Mouse (Mus musculus) CH12.LX (cell line): ENCODE results near the gene Wrnip1. TPM values are rescaled to one million over a fixed set of nuclear protein-coding genes. Genes with fewer than 3 reads are reported as not detected.

Experiments
- DNase-seq: peaks from one replicate; pipeline ENCODE4 v3.0.0-alpha.2; 2013; ENCODE audit errors: extremely low read depth
- H3K27ac ChIP-seq: 2 replicates; pipeline ENCODE4 v1.5.1; 2012; ENCODE audit warnings: low read depth, mild to moderate bottlenecking, control low read depth, moderate library complexity; ENCODE audit not compliant: insufficient read depth
- H3K27me3 ChIP-seq: replicated peaks from 2 replicates; pipeline ENCODE3; 2012; ENCODE audit warnings: inconsistent platforms
- H3K36me3 ChIP-seq, 2 experiments: replicated peaks in 1 of 2; 2 replicates each; pipeline versions ENCODE3 to v1.6.1; 2012; ENCODE audit warnings: inconsistent platforms in 1 of 2, low read length in 1 of 2, mild to moderate bottlenecking in 1 of 2, mixed read lengths in 1 of 2, moderate library complexity in 1 of 2; ENCODE audit not compliant: control insufficient read depth in 1 of 2, insufficient read depth in 1 of 2
- H3K4me1 ChIP-seq, 2 experiments: 2 replicates each; pipeline ENCODE4 v1.6.1; 2012; ENCODE audit warnings: inconsistent platforms in 1 of 2, moderate library complexity in 1 of 2; ENCODE audit not compliant: insufficient read depth in 2 of 2, control insufficient read depth in 1 of 2
- H3K4me2 ChIP-seq: 2 replicates; pipeline ENCODE4 v1.6.1; 2012; ENCODE audit warnings: low read depth, mild to moderate bottlenecking, control low read depth; ENCODE audit not compliant: poor library complexity, insufficient read depth, severe bottlenecking
- H3K4me3 ChIP-seq, 3 experiments: fragments of 150-350 bp in 1 of 3; sonication (generic) in 1 of 3; replicated peaks in 1 of 3; 2 replicates each; pipeline versions ENCODE3 to v1.5.1; 2011 to 2012; ENCODE audit warnings: low read depth in 2 of 3, low read length in 2 of 3, mild to moderate bottlenecking in 2 of 3, moderate library complexity in 2 of 3, control low read depth in 1 of 3, improper control_type of control experiment in 1 of 3, inconsistent platforms in 1 of 3, mixed read lengths in 1 of 3; ENCODE audit not compliant: poor library complexity in 1 of 3
- H3K79me2 ChIP-seq: replicated peaks from 2 replicates; pipeline ENCODE4 v1.6.1; 2012; ENCODE audit warnings: mild to moderate bottlenecking, moderate library complexity; ENCODE audit not compliant: control insufficient read depth, poor library complexity, insufficient read depth, severe bottlenecking; ENCODE audit errors: extremely low read depth
- H3K9ac ChIP-seq: 2 replicates; pipeline ENCODE4 v1.6.1; 2012; ENCODE audit warnings: low read depth, mild to moderate bottlenecking, control low read depth, moderate library complexity; ENCODE audit not compliant: insufficient read depth
- H3K9me3 ChIP-seq: replicated peaks from 2 replicates; pipeline ENCODE3; 2012; ENCODE audit warnings: low read length, inconsistent platforms, mixed read lengths
- ELF1 ChIP-seq: IDR thresholded peaks from 2 replicates; pipeline ENCODE4 v1.6.1; 2014; ENCODE audit warnings: low read depth, mild to moderate bottlenecking, inconsistent platforms, low read length, improper control_type of control experiment
- EP300 ChIP-seq: IDR thresholded peaks from 2 replicates; pipeline ENCODE4 v1.6.1; 2011; ENCODE audit warnings: low read length, improper control_type of control experiment
- ETS1 ChIP-seq: conservative IDR thresholded peaks from 2 replicates; pipeline ENCODE4 v1.6.1; 2012; ENCODE audit warnings: low read depth, mild to moderate bottlenecking, inconsistent platforms, low read length, improper control_type of control experiment, moderate library complexity
- GABPA ChIP-seq: IDR thresholded peaks from 2 replicates; pipeline ENCODE4 v1.6.1; 2012; ENCODE audit warnings: low read depth, low read length, improper control_type of control experiment, inconsistent platforms; ENCODE audit not compliant: insufficient replicate concordance
- JUND ChIP-seq: conservative IDR thresholded peaks from 2 replicates; pipeline ENCODE4 v1.6.1; 2011; ENCODE audit warnings: low read depth, low read length, improper control_type of control experiment
- KAT2A ChIP-seq: IDR thresholded peaks from 2 replicates; pipeline ENCODE4 v1.6.1; 2012; ENCODE audit warnings: low read length, improper control_type of control experiment, inconsistent platforms; ENCODE audit not compliant: insufficient replicate concordance
- MAX ChIP-seq: IDR thresholded peaks from 2 replicates; pipeline ENCODE4 v1.6.1; 2011; ENCODE audit warnings: low read length, improper control_type of control experiment
- MXI1 ChIP-seq: IDR thresholded peaks from 2 replicates; pipeline ENCODE4 v1.6.1; 2011; ENCODE audit warnings: mild to moderate bottlenecking, low read depth, low read length, improper control_type of control experiment
- MYC ChIP-seq: IDR thresholded peaks from 2 replicates; pipeline ENCODE4 v1.6.1; 2011; ENCODE audit warnings: low read depth, mild to moderate bottlenecking, improper control_type of control experiment, low read length
- NELFE ChIP-seq: IDR thresholded peaks from 2 replicates; pipeline ENCODE4 v1.6.1; 2011; ENCODE audit warnings: low read depth, low read length, improper control_type of control experiment
- NRF1 ChIP-seq: IDR thresholded peaks from 2 replicates; pipeline ENCODE4 v1.6.1; 2014; ENCODE audit warnings: low read depth, mild to moderate bottlenecking, inconsistent platforms, low read length, improper control_type of control experiment, moderate library complexity
- POLR2A ChIP-seq: IDR thresholded peaks from 2 replicates; pipeline ENCODE4 v1.6.1; 2011; ENCODE audit warnings: low read depth, mild to moderate bottlenecking, improper control_type of control experiment, low read length
- RCOR1 ChIP-seq: conservative IDR thresholded peaks from 2 replicates; pipeline ENCODE4 v1.6.1; 2012; ENCODE audit warnings: low read depth, mild to moderate bottlenecking, inconsistent platforms, low read length, improper control_type of control experiment
- SIN3A ChIP-seq: IDR thresholded peaks from 2 replicates; pipeline ENCODE4 v1.6.1; 2012; ENCODE audit warnings: low read length, improper control_type of control experiment, inconsistent platforms
- SMC3 ChIP-seq: IDR thresholded peaks from 2 replicates; pipeline ENCODE4 v1.6.1; 2011; ENCODE audit warnings: low read depth, low read length, improper control_type of control experiment
- TBP ChIP-seq: conservative IDR thresholded peaks from 2 replicates; pipeline ENCODE4 v1.6.1; 2011; ENCODE audit warnings: low read depth, low read length, improper control_type of control experiment
- TCF12 ChIP-seq: IDR thresholded peaks from 2 replicates; pipeline ENCODE4 v1.6.1; 2014; ENCODE audit warnings: low read depth, mild to moderate bottlenecking, inconsistent platforms, low read length, improper control_type of control experiment
- USF1 ChIP-seq: IDR thresholded peaks from 2 replicates; pipeline ENCODE4 v1.6.1; 2014; ENCODE audit warnings: low read depth, mild to moderate bottlenecking, inconsistent platforms, low read length, improper control_type of control experiment
- USF2 ChIP-seq: conservative IDR thresholded peaks from 2 replicates; pipeline ENCODE4 v1.6.1; 2011; ENCODE audit warnings: low read depth, low read length, improper control_type of control experiment
- ZC3H11A ChIP-seq: IDR thresholded peaks from 2 replicates; pipeline ENCODE4 v1.6.1; 2012; ENCODE audit warnings: low read depth, mild to moderate bottlenecking, inconsistent platforms, low read length, improper control_type of control experiment
- dilution Hi-C: fragments of 300-500 bp; cut with MboI; formaldehyde crosslinking; loops from 2 replicates; pipeline ENCODE4 v1.14.3; 2020; ENCODE audit warnings: low sequenced_read_pairs; ENCODE audit not compliant: extremely low pct_unique_long_range_greater_than_20kb, extremely low pct_ligation_motif_present
- in situ Hi-C: fragments of 300-500 bp; cut with MboI; formaldehyde crosslinking; loops from 3 replicates; pipeline ENCODE4 v1.14.3; 2019; ENCODE audit warnings: low sequenced_read_pairs, low pct_ligation_motif_present, low pct_unique_long_range_greater_than_20kb, mixed read lengths
- polyA plus RNA-seq: library from polyadenylated mRNA; unstranded; fragments of >175 nt; gene quantifications from 2 replicates; pipeline ENCODE4 v1.2.1, GENCODE M21; 2012; ENCODE audit warnings: low read depth; ENCODE audit not compliant: insufficient read length
- total RNA-seq, 2 experiments: library from RNA; depleted of rRNA; stranded (reverse); fragments of 300-350 nt in 1 of 2; fragments of >200 nt in 1 of 2; gene quantifications; 2 replicates each; pipeline ENCODE4 v1.2.3; 2012 to 2014

The Wrnip1 gene
- total and polyA plus RNA-seq, 3 experiments = 47.4 to 61.4 (median 60.5) TPM

DNA sequence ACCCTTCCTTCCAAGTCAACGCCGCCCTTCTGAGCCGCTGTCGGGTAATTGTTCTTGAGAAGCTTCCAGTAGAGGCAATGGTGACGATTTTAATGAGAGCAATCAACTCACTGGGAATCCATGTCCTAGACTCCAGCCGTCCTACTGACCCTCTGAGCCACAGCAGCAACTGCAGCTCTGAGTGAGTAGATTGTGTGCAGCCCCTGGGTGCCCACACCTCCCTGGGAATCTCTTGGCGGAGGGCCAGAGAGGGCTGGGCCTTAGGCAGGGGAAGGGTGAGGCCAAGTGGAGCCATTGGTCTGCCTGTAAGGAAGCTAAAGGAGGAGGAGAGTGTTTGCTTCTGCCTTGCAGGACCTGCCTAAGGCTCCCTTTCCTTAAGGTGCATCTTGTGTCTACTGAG lies 5.0 kb downstream of the Wrnip1 start:
- DNase-seq = no peak
- no peak for TF ChIP-seq MAX
- TF ChIP-seq ELF1 = no peak
- TF ChIP-seq MYC = no peak
- TF ChIP-seq MXI1 = no peak
- TF ChIP-seq ZC3H11A = no peak
- TF ChIP-seq KAT2A = no peak
- TF ChIP-seq USF1 = no peak
- TF ChIP-seq TBP = no peak
- TF ChIP-seq, all 38 proteins: peak for 0
- no peak overlapping the region for H3K4me3 ChIP-seq
- no peak overlapping the region for H3K4me2 ChIP-seq
- no peaks in the 10 kb centered on the region for H3K27me3 ChIP-seq
- in situ Hi-C loops = no loop called here
- H3K36me3 ChIP-seq = peaks cover 29 to 76% of the 10 kb centered on the region in 2 experiments
- peaks cover 28% of the 10 kb centered on the region for H3K79me2 ChIP-seq
- dilution Hi-C loops = no loop called here
- H3K4me1 ChIP-seq = peaks cover 3 to 28% of the 10 kb centered on the region in 2 experiments; a peak in 3 of 4 replicates
- no peak overlapping the region for H3K9ac ChIP-seq
- no peaks in the 10 kb centered on the region for H3K9me3 ChIP-seq
- no peak overlapping the region for H3K27ac ChIP-seq

DNA sequence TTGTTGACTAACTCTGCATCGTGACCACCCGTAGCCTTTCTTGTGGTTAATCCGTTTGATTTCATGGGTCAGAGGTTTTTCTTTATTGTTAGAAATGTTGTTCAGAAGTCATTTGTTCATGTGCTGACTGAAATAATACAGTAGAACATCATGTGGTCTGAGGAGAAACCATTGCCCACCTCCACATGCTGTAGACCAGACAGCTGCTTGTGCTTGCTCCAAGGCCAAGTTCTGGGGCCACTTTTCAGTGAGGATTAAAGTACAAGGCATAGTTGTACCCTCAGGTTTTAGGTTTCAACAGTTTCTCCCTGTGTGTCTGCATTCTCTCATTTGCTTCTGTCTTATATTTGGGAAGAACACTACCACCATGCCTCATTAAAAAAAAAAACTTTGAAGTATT lies 5.8 kb downstream of the Wrnip1 start:
- no peak overlapping the region for H3K4me3 ChIP-seq
- H3K27me3 ChIP-seq = no peaks in the 10 kb centered on the region
- peaks cover 33 to 84% of the 10 kb centered on the region in 2 experiments for H3K36me3 ChIP-seq
- H3K9me3 ChIP-seq = no peaks in the 10 kb centered on the region
- no peak overlapping the region for H3K4me2 ChIP-seq
- no peak overlapping the region for H3K9ac ChIP-seq
- peaks cover 25% of the 10 kb centered on the region for H3K79me2 ChIP-seq
- dilution Hi-C loops (no loop called here), in situ Hi-C loops (no loop called here)
- no peak for DNase-seq
- TF ChIP-seq NELFE (no peak), NRF1 (no peak), JUND (no peak), ELF1 (no peak), TCF12 (no peak), EP300 (no peak), TBP (no peak), ETS1 (no peak), GABPA (no peak), POLR2A (no peak), SIN3A (no peak), SMC3 (no peak), USF2 (no peak), RCOR1 (no peak)
- no peak overlapping the region for H3K27ac ChIP-seq
- peaks cover 3 to 28% of the 10 kb centered on the region in 2 experiments; a peak in 3 of 4 replicates for H3K4me1 ChIP-seq
